Mouse (Mus musculus): Measurements from ENCODE around the gene Htt.
A peak's percentile ranks its signal among the peaks of the same experiment; 100 is the strongest.
"Not testable (repeated sequence)": the region's sequence is repeated elsewhere in the genome, so short reads cannot be mapped to it uniquely, and the experiment has no call there.

Gene Htt

DNA sequence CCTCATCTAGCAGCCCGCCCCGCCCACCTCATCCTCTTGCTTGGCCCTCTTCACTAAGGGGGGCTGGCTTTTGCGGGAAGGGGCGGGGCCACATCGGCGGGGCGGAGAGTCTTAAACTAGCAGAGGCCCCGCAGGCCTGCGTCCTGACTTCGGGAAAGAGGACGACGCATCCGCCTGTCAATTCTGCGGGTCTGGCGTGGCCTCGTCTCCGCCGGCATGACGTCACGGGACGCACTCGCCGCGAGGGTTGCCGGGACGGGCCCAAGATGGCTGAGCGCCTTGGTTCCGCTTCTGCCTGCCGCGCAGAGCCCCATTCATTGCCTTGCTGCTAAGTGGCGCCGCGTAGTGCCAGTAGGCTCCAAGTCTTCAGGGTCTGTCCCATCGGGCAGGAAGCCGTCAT lies at the start of gene Htt:
Htt (plus strand) TSS at position 232 of the 400 bp plus-strand sequence.
- DNase-seq (ENCODE audit: low spot score), result peak; percentile 97

DNA sequence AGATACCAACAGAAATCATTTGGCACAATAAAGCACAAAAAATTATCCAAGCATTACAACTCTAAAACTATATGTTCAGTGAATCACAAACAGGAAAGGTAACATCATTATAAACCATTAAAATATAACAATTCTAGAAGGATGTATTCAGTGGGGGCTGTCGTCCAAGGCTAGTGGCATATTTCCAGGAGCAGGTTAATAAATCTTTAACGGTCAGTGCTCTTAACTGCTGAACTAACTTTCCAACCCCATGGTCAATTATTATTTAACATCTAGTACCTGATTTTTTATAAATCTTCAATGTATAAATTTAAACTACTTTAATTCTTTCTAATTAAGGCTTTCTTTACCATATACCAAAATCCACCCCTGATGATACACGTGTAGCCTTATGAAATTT lies 47.2 kb upstream of the Htt start:
- DNase-seq (ENCODE audit: low spot score), result not testable (repeated sequence)

DNA sequence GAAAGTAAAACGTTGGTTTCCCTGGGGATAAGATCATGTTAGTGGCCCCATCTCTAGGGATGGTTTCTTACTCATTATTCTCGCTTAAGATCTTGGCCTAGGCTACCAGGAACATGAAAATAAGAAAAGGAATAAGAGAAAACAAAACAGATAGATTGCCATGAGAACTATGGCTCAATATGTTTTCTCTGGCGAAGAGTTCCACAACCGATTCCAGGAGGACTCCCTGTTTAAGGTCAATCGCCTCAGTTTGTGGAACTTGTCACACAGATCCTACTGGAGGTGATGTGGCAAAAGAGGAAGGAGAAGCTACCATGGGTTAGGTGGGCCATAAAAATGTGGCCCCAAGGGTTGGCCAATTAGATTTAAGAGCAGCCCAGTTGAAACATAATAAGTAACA lies 46.7 kb upstream of the Htt start:
- no peak for DNase-seq (ENCODE audit: low spot score)

DNA sequence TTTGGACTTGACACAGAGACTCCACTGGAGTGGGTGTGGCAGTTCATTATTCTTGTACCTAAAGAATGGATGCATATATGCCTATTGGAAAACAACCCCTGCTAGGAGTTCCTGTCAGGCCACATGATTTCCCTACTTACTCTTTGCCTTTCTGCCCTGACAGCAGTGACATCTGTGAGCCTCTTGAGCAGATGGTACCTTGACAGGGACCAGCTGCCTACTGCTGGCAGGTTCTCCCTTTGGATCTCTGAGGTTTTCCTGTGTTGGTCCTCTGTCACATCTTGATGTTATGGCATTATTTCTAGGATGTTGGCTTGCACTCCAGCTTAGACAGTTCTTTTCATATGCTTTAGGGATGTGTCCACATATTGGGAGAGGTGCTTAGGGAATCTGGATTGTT lies 32.4 kb upstream of the Htt start:
- no peak for DNase-seq (ENCODE audit: low spot score)

DNA sequence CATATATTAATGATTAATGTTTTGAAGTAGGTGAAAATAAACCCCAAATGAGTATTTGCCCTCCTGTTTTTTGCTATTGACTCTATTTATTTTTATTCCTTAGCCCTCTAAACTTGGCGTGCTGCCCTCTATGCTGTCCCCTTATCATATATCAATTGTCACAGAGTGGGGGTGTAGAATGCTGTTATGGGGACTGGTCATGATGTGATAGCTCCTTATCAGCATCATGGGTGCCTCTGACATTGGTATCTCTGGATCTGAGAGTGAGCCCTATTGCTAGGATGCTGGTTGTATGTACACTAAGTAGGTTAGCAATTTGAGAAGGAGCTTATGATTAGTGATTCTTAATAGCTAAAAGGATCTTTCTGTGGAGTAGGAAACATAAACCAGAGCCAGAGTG lies 31.3 kb upstream of the Htt start:
- DNase-seq (ENCODE audit: low spot score), result no peak

DNA sequence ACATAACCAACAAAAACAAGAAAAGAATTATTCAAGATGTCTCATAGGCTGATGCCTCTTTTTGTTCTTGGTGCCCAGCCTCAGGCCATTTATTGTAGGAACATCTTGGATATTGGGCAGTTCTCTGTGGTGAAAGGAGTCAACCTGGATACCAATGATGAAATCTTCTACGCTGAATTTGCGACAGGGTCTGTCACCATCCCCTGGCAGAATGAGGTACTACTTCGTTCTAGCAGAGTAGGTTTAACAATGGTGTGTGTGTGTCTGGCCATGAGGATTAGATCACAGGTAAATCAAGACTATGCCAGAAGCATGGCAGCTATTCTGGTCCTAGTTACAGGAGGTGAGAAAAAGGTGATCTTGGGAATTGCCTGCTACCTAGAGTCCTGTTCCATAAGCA lies 10.1 kb upstream of the Htt start:
- no peak for DNase-seq (ENCODE audit: low spot score)

DNA sequence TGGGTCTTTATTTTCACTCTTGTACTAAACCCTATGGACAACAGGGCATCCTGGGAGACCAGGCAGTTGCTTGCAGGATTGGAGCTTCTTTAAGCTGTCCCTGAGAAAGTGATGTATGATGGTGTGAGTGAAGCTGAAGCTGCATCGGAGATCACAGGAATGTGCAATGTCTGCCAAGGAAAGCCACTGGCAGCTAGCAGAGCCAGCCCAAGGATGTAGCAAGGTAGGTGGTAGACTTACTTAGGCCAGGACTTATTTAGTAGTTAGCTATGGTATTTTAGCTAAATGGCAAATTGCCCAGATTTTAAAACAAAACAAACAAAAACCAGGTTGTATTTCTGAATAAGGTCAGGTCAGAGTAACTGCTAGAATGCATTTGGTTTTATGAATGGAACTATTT lies 2.8 kb upstream of the Htt start:
- no peak for DNase-seq (ENCODE audit: low spot score)

DNA sequence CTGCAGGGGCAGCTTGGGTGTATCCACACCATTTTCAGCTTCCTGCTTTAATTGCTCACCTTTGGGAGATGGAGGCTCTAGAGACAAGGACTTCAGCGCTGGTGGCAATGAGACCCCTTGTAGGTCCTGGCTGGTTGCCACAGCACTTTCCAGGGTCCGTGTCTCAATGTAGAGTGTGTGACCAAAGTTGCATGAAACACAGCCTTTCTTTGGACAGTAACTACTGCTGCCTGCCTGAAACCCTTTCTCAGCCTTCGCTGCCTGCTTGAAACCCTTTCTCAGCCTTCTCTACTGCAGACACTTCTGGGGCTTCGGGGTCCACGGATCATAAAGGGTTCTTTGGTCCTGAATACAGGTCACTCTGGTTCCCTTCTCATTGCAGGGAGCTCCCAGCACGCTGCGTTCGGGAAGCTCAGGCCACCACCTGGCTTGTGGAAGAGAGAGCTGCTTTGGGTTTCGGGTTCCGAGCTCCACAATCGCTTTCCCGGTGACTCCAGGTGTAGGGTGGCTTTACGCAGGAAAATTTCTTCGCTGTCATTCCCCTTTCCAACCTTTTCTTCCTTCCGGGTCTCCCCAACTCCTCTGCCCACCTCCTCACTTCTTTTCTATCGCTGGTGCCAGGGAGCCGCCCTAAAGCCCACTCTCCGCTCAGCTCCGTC lies 561 bp upstream of the Htt start:
- DNase-seq (ENCODE audit: low spot score), result peak; percentile 17

DNA sequence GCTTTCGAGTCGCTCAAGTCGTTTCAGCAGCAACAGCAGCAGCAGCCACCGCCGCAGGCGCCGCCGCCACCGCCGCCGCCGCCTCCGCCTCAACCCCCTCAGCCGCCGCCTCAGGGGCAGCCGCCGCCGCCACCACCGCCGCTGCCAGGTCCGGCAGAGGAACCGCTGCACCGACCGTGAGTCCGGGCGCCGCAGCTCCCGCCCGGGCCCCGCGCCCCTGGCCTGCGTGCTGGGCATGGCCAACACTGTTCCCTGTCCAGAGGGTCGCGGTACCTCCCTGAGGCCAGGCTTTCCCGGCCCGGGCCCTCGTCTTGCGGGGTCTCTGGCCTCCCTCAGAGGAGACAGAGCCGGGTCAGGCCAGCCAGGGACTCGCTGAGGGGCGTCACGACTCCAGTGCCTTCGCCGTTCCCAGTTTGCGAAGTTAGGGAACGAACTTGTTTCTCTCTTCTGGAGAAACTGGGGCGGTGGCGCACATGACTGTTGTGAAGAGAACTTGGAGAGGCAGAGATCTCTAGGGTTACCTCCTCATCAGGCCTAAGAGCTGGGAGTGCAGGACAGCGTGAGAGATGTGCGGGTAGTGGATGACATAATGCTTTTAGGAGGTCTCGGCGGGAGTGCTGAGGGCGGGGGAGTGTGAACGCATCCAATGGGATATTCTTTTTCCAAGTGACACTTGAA lies 533 bp downstream of the Htt start:
- peak; percentile 29 for DNase-seq (ENCODE audit: low spot score)

DNA sequence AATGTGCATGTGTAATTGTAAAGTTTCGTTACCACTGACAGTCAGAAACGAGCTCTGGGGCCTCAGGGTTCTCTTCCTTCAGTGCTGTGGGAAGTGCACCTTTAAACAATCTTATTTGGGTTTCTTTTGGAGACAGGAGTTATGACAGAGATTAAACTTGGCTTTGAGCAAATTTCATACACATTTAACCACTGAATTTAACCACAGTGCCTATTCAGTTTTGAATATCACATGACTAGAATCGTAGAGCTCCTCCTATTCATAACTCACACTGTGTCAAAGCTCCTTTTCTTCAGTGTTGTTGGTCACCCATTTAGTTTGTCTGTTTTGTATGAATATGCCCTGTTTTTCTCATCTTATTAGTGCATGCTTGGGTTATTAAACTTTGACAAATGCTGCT lies 10.3 kb downstream of the Htt start:
- no peak for DNase-seq (ENCODE audit: low spot score)

DNA sequence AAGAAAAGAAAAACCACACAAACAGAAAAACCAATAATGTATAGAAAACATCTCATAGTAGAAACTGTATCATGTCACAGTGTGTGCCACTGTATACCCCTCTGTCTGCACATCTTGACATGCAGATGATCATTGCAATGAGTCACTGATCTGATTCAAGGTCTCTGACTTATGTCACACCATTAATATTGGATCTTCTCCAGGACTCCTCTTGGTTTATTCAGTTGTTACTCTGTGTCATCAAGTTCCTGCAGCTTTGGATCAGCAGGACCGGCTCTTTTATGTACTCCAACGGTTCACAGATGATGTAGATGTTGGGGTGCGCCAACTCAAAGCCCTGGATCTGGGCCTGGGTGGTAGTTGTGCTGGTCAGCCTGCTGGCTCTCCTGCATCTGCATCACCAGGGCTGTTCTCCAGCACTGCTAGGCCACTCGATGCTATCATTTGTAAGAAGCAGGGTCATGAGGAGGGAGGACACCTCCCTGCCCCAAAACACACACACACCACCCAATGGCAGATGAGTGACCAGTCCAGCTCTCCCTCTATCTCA lies 11.2 kb downstream of the Htt start:
- DNase-seq (ENCODE audit: low spot score), result no peak

DNA sequence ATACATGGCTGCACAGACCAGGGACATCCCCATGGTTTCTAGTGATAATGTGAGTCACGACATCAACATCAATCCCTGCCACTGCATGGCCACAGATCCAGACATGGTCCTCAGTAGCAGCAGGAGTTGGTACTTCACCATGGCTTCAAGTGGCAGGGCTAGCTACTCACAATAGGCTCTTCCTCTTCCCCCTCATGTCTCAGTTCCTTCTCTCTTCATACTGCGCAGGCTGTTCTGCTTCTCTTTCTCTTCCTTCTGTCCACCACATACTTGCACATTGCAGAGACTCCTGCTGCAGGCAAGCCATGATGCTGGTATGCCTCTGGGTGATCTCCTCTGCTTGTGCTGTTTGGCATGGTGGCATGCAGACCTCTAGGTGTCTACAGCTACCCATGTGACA lies 11.9 kb downstream of the Htt start:
- no peak for DNase-seq (ENCODE audit: low spot score)

DNA sequence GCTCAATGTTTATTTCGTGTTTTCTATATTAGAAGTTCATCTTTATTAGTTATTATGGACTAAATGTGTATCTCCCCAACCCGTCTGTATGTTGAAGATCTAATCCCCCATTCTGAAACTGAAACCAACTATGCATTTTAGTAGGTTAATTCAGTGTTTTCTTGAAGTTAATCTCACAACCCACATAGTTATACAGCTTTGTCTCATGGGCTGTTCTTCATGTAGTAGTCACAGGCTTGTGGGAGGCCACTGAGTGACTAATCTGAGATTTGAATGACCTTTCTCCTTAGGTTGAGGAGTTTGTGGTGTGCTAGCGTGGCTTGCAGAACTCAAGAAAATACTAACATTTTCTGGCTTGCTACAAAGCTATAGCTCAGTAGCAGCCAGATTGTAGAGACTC lies 23.5 kb downstream of the Htt start:
- DNase-seq (ENCODE audit: low spot score), result no peak

DNA sequence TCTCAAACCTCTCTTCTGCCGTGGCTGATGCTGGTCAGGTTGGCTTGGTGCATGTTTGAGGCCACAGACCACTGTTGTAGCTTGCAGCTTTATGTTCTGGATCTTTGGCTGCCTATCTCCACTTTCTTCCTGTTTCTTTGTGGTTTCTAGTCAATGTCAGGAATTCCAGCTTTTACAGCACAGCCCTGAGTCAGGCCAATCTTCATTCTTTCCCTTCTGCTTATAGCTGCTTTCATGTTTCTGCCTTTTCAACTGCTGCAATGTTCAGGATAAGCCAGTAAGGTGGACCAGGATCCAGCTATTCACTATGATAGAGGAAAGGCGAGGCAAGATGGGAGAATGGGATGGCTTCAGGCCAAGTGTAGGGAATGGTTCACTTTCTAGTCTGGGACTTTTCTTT lies 29.6 kb downstream of the Htt start:
- no peak for DNase-seq (ENCODE audit: low spot score)

DNA sequence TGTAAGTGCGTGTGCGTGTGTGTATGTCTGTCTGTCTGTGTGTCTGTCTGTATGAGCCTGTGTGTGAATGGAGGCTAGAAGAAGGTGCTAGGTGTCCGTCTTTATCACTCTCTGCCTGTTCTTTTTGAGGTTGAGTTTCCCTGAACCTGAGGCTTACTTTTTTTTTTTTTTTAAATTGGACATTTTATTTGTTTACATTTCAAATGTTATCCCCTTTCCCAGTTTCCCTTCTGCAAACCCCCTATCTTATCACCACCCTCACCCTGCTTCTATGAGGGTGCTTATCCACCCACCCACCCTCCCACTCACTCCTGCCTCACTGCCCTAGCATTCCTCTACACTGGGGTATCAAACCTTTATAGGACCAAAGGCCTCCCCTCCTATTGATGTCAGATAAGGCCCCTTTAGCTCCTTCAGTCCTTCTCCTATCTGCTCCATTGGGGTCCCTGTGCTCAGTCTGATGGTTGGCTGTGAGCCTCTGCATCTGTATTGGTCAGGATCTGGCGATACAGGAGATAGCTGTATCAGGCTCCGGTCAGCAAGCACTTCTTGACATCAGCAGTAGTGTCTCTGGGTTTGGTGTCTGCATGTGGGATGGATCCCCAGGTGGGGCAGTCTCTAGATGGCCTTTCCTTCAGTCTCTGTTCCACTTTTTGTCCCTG lies 38.9 kb downstream of the Htt start:
- DNase-seq (ENCODE audit: low spot score), result no peak

DNA sequence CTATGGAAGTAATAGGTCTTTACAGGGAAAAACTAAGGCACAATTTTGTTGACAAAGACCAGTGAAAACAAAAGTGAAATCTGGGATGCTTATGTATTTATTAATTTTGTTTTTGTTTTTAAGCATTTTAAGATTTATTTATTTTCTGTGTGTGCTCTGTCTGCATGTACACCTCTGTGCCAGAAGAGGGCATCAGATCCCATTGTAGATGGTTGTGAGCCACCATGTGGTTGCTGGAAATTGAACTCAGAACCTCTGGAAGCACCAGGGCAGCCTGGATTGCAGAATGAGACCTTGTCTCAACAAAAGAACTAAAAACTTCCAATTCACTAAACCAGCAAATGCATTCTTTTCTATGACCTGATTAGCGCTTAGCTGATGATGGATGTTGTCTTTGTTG lies 44.5 kb downstream of the Htt start:
- no peak for DNase-seq (ENCODE audit: low spot score)

DNA sequence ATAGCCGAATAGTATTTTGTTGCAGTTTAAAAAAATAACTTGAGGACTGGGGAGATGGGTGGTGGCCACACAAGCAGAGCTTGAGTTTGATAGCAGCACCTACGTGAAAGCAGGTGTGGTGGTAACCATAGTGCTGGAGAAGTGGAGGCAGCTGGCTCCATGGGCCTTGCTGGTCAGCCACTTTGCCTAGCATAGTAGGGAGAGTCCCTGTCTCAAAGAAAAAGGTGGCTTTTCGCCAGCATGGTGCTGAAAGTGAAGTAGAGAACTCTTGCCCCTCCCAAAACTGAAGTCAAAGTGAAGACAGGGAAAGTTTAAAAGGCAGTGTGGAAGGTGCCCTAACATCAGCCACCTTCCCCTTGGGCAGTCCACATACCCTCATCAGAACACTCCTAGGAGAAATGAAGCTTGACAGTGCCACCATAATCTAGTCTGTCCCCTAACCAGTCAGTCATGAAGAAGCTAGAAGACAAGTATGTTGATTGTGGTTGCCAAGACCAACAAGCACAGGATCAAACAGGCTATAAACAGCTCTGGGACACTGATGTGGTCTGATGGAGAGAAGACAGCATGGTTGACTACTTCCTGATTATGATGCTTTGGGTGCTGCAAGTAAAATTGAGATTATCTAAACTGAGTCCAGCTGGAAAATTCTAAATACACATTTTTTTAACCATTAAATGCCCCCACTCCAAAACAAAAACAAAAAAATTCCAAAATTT lies 61.0 kb downstream of the Htt start:
- no peak for DNase-seq (ENCODE audit: low spot score)

DNA sequence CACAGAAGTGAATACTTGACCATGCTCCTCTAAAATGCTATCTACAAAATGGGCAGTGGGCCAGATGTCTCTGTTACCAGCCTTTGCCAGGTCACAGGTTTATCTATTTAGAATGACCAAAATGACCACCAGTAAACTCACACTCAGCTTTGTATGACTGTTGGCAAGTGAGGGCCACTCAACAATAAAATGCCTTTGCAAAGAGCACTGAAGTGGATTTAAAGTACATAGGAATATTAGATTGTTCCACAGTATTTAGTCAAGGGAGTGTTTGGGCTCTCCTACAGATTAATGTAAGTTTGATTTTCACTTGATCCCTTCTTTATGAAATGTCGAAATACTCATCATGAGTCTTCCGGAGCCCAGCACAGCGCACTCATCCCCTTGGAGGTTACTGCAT lies 92.5 kb downstream of the Htt start:
- no peak for DNase-seq (ENCODE audit: low spot score)

DNA sequence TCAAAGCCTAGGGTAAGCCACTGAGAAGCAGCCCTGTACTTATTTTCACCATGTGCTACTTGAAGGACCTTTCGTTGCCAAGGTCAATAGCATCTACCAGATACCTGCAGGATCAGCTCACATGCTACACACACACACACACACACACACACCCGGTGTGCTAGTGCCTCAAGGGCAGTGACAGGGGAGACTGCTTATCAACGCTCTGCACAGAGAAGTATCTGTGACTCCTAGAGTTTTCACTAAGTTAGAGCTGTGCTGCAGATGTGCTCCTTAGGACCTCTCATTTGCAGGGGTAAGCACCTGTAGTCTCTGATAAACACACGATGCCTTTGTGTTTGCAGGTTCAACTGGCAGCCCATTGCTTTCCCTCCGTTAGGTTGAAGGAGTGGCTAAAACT lies 103.8 kb downstream of the Htt start:
- DNase-seq (ENCODE audit: low spot score), result no peak

DNA sequence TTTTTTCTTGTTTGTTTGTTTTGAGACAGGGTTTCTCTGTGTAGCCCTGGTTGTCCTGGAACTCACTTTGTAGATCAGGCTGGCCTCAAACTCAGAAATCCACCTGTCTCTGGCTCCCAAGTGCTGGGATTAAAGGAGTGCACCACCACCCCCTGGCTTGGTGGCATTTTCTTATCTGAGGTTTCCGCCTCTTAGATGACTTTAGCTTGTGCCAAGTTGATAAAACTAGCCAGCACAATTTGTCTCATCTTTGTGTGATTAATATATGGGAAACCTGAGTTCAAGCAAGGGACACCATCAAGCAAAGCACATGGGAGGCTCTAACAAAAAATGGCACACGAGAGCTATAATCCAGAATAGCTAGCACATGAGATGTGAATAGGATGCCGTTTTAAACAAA lies 118.8 kb downstream of the Htt start:
- not testable (repeated sequence) for DNase-seq (ENCODE audit: low spot score)

DNA sequence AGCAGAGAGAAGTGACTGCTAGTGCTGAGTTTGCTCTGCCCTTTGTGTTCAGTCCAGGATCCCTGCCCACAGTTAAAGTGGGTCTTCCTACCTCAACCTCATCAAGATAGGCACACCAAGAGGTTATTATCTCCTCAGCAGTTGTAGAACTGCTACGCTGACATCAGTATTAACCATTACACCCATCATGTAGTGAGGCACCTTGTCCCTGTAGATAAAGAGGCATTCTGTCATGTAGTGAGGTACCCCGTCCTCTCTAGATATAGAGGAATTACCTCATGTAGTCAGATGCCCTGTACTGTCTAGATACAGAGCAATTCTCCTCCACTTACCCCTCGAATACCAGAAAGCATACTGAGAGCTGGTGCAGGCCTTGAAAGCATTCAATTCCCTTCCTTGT lies 119.5 kb downstream of the Htt start:
- DNase-seq (ENCODE audit: low spot score), result no peak

DNA sequence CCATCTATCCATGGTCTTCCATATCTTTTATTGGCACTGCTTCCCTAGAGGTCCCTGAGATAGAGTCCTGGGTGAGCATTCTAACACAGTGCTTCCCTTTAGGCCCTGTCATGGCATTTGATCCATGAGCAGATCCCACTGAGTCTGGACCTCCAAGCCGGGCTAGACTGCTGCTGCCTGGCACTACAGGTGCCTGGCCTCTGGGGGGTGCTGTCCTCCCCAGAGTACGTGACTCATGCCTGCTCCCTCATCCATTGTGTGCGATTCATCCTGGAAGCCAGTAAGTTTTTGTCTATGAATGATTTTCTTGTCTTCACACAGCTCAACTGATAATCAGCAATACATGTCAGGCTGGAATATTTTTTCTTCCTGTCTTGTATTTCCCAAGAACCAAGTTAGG lies 123.7 kb downstream of the Htt start:
- no peak for DNase-seq (ENCODE audit: low spot score)

DNA sequence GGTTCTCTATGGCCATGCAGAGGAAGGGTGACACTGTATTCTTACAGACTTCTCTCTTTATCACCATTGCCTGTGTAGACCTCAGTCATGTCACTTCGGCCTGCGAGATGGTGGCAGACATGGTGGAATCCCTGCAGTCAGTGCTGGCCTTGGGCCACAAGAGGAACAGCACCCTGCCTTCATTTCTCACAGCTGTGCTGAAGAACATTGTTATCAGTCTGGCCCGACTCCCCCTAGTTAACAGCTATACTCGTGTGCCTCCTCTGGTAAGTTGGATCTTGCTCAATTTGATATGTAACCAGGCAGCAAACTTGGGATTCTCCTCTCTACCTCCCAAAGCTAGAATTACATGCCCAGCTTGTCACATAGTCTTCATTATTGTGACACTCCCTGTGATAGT lies 127.7 kb downstream of the Htt start:
- DNase-seq (ENCODE audit: low spot score), result no peak

All from layer of hippocampus, adult 11-12 months (tissue).